Mouse (Mus musculus) frontal cortex, postnatal 25 days (tissue): ENCODE results near the gene Plk5.

ENCODE experiments used
- DNase-seq, 2 experiments: peaks; one replicate each; pipeline ENCODE4 v3.0.0; 2022; ENCODE audit warnings: low spot score in 2 of 2

The Plk5 gene

GRCm38 (mm10) chr10:80356001-80356682, at the start of gene Plk5:
Gene Plk5, plus strand, starts transcription at chr10:80356459.
- no peak for DNase-seq

- DNase-seq: no peak
These were observed 44.7 kb upstream of the Plk5 start for GRCm38 (mm10) chr10:80311560-80311959.

- no peak for DNase-seq
These were observed 43.4 kb upstream of the Plk5 start for GRCm38 (mm10) chr10:80312586-80313504.

- no peak for DNase-seq
These were observed 42.5 kb upstream of the Plk5 start for GRCm38 (mm10) chr10:80313627-80314201.

GRCm38 (mm10) chr10:80314494-80315001, 41.7 kb upstream of the Plk5 start:
- no peak for DNase-seq

GRCm38 (mm10) chr10:80315315-80315714, 40.9 kb upstream of the Plk5 start:
- no peak for DNase-seq

- DNase-seq: no peak
These were observed 39.9 kb upstream of the Plk5 start for GRCm38 (mm10) chr10:80316359-80316781.

GRCm38 (mm10) chr10:80317011-80317410, 39.2 kb upstream of the Plk5 start:
- no peak for DNase-seq

GRCm38 (mm10) chr10:80320340-80320760, 35.9 kb upstream of the Plk5 start, which contains the start of gene 2310011J03Rik:
Gene 2310011J03Rik, minus strand, starts transcription at chr10:80320537.
- DNase-seq: peak; percentile 86 to 88

- DNase-seq: no peak
These were observed 35.1 kb upstream of the Plk5 start for GRCm38 (mm10) chr10:80321014-80321669.

- no peak for DNase-seq
These were observed 34.3 kb upstream of the Plk5 start for GRCm38 (mm10) chr10:80321670-80322581.

- no peak for DNase-seq
These were observed 33.4 kb upstream of the Plk5 start for GRCm38 (mm10) chr10:80322811-80323211.

- DNase-seq: no peak
These were observed 32.8 kb upstream of the Plk5 start for GRCm38 (mm10) chr10:80323261-80324119.

- DNase-seq: no peak
These were observed 31.9 kb upstream of the Plk5 start for GRCm38 (mm10) chr10:80324120-80325037.

- DNase-seq: no peak
These were observed 31.2 kb upstream of the Plk5 start for GRCm38 (mm10) chr10:80325045-80325444.

GRCm38 (mm10) chr10:80329273-80330081, 26.8 kb upstream of the Plk5 start, which contains the start of the genes Pcsk4 and Reep6:
Gene Pcsk4, minus strand, starts transcription at chr10:80329498.
Gene Reep6, plus strand, starts transcription at chr10:80329953.
- peak; percentile 82 to 91 for DNase-seq

GRCm38 (mm10) chr10:80330084-80330483, 26.2 kb upstream of the Plk5 start:
- no peak for DNase-seq
